Mouse (Mus musculus): ENCODE results near the gene Olfr307.

- TF ChIP-seq POLR2A (IDR thresholded peaks at IDR 0.05; ENCODE audit: insufficient read length, low read depth) (no peak), SRF (IDR thresholded peaks at IDR 0.05; ENCODE audit: control insufficient read depth, insufficient read length, low read depth) (no peak)
These were observed 16.1 kb downstream of the Olfr307 start for GRCm38 (mm10) chr7:86321323-86321722.
